Mouse (Mus musculus): Measurements from ENCODE around the gene Zfp729a. TPM values are rescaled to one million over a fixed set of nuclear protein-coding genes. Genes with fewer than 3 reads are reported as not detected.
"Not testable (repeated sequence)": the region's sequence is repeated elsewhere in the genome, so short reads cannot be mapped to it uniquely, and the experiment has no call there.

Zfp729a gene
- 2.1 and 3.2 TPM in 2 replicates for polyA plus RNA-seq (2015; fragmentation: Nextera tagmentation; extraction: Ambion mirVana)

DNA sequence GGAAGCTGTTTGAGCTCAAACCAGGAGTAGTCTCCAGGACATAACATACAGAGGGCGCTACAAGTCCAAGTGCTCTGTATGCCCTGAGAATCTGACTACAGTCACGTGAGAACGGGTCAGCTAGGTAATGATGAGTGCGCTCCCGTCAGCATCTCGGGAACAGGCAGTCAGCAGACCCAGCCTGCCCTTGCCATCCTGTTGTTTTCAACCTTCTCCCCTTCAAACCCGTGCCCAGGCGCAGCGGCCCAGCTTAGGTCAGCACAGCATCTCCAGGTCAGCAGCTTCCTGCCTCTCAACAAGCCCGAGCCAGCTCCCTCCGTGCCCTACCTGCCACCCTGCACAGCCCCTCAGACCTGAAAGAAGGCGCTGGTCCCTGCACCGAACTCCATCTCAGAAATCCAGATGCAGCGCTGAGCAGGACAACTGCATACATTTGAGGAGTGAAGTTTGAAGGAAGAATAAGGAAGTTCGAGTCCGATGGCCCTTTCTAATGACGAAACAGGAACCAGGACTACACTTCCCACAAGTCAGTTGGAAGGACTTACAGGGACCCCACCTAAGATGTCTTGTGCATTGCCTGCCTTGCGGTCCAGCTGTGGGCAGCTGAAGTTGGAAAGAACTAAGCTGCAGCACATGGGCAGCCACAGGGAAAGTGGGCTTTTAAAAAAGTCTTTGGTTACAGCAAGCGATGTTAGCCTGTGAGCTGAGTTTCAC is at the start of gene Zfp729a, which contains the start of gene Gm49345:
Gene Zfp729a (minus strand): TSS at position 498 of the 714 bp plus-strand sequence.
Gene Gm49345 (minus strand): TSS at position 476 of the 714 bp plus-strand sequence.
- peak within 1 kb of the TSS; percentile 70 for H3K27ac ChIP-seq
- H3K36me3 ChIP-seq: no peaks in the 10 kb centered on the region
- under 1% methylated on average over 19 of the region's 19 CpGs for WGBS
- no peaks in the 10 kb centered on the region for H3K4me1 ChIP-seq
- H3K9me3 ChIP-seq: no peaks in the 10 kb centered on the region
- ATAC-seq (ENCODE audit: insufficient number of reproducible peaks, low FRiP score, low TSS enrichment, low read depth): peak; percentile 96
- H3K4me3 ChIP-seq: peak within 1 kb of the TSS; percentile 84
- peak within 1 kb of the TSS; percentile 71 for H3K9ac ChIP-seq
- H3K4me2 ChIP-seq: peak within 1 kb of the TSS; percentile 54
- no peaks in the 10 kb centered on the region for H3K27me3 ChIP-seq

DNA sequence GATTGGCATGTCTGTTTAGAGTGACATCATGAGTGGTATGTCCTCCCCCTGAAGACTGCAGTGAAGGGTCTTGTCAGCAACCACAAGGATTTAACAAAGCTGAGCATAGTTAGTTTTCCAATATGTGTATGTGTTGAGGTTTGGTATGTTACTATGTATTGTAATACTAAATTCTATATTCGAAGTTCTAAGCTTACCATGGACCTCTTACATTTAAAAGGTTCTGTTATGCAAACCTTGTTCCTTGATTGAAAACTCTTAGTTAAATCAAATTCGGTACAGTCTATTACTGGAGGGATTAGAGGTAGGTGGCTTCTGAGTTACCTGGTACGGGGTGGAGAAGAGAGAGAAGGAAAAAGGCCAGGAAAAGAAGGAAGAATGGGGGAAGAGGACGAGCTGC is 49.4 kb upstream of the Zfp729a start, which contains the start of gene Zfp738:
Gene Zfp738 (minus strand): TSS at position 101 of the 400 bp plus-strand sequence.
- 82% methylated on average over 4 of the region's 4 CpGs for WGBS
- H3K4me1 ChIP-seq: no peaks in the 10 kb centered on the region; the same call in 1 of the 2 replicates
- no peaks in the 10 kb centered on the region for H3K9me3 ChIP-seq
- no peak within 1 kb of the TSS for H3K27ac ChIP-seq
- no peaks in the 10 kb centered on the region for H3K36me3 ChIP-seq
- H3K9ac ChIP-seq: no peak within 1 kb of the TSS
- no peak for ATAC-seq (ENCODE audit: insufficient number of reproducible peaks, low FRiP score, low TSS enrichment, low read depth)
- no peak within 1 kb of the TSS for H3K4me2 ChIP-seq
- no peak within 1 kb of the TSS for H3K4me3 ChIP-seq
- H3K27me3 ChIP-seq: no peaks in the 10 kb centered on the region

GRCm38 (mm10) chr13:67683841-67684240 is 46.2 kb upstream of the Zfp729a start:
- 76% methylated on average over 2 of the region's 2 CpGs for WGBS

GRCm38 (mm10) chr13:67682959-67683735 is 45.6 kb upstream of the Zfp729a start:
- 13% methylated on average over 16 of the region's 16 CpGs for WGBS
- H3K4me2 ChIP-seq: peak overlapping the region; percentile 64
- H3K27ac ChIP-seq: peak overlapping the region; percentile 50; the same call in 1 of the 2 replicates
- not testable (repeated sequence) for H3K4me1 ChIP-seq, H3K27me3 ChIP-seq, H3K36me3 ChIP-seq, H3K9me3 ChIP-seq
- peak; percentile 97 for ATAC-seq (ENCODE audit: insufficient number of reproducible peaks, low FRiP score, low TSS enrichment, low read depth)
- H3K4me3 ChIP-seq: peak overlapping the region; percentile 67
- peak overlapping the region; percentile 68 for H3K9ac ChIP-seq

More at GRCm38 (mm10) chr13:67683841-67684240, 46.2 kb upstream of the Zfp729a start:
- not testable (repeated sequence) for H3K4me1 ChIP-seq; H3K9me3 ChIP-seq; H3K9ac ChIP-seq; ATAC-seq (ENCODE audit: insufficient number of reproducible peaks, low FRiP score, low TSS enrichment, low read depth); H3K36me3 ChIP-seq; H3K27ac ChIP-seq; H3K27me3 ChIP-seq
- Histone ChIP-seq H3K4me2 (peak overlapping the region; percentile 64), H3K4me3 (peak overlapping the region; percentile 67)

GRCm38 (mm10) chr13:67674902-67675301 is 37.3 kb upstream of the Zfp729a start:
- Histone ChIP-seq H3K27me3 (no peaks in the 10 kb centered on the region), H3K36me3 (peaks cover 5% of the 10 kb centered on the region), H3K4me2 (no peak overlapping the region), H3K9me3 (no peaks in the 10 kb centered on the region), H3K4me1 (no peaks in the 10 kb centered on the region), H3K27ac (no peak overlapping the region), H3K4me3 (no peak overlapping the region), H3K9ac (no peak overlapping the region)
- 91% methylated on average over 2 of the region's 2 CpGs for WGBS
- no peak for ATAC-seq (ENCODE audit: insufficient number of reproducible peaks, low FRiP score, low TSS enrichment, low read depth)

DNA sequence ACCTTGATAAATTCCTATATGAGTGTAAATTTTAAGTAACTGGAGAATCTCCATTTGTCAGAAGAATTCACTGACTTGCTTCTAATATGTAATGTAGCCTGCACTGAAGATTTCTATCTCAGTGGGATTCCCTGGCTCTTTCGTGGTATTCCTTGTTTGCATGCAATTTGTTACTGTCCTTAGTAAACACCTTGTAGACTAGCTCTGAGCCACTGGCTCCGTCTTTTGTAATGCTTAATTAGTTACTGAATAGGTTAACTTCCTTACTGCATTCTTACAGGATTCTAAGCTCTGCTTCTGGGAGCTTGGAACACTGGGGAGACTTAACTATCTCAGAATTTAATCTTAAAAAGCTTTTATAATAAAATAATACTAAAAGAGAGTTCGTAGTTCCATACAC is 14.9 kb upstream of the Zfp729a start:
- Histone ChIP-seq H3K27me3 (no peaks in the 10 kb centered on the region), H3K36me3 (no peaks in the 10 kb centered on the region), H3K4me2 (no peak overlapping the region), H3K4me1 (no peaks in the 10 kb centered on the region), H3K9me3 (no peaks in the 10 kb centered on the region), H3K27ac (no peak overlapping the region), H3K9ac (no peak overlapping the region), H3K4me3 (no peak overlapping the region)
- 55% methylated on average over 3 of the region's 3 CpGs for WGBS
- ATAC-seq (ENCODE audit: insufficient number of reproducible peaks, low FRiP score, low TSS enrichment, low read depth): no peak

GRCm38 (mm10) chr13:67610108-67610507 is 27.5 kb downstream of the Zfp729a start:
- H3K4me3 ChIP-seq: no peak overlapping the region; the same call in 1 of the 2 replicates
- WGBS: 85% methylated on average over 4 of the region's 4 CpGs

GRCm38 (mm10) chr13:67609066-67609876 is 28.3 kb downstream of the Zfp729a start, which contains the start of gene Zfp729b:
Gene Zfp729b, minus strand, starts transcription at chr13:67609707.
- WGBS: 3% methylated on average over 20 of the region's 20 CpGs
- Histone ChIP-seq H3K9ac (peak within 1 kb of the TSS; percentile 51), H3K4me3 (peak within 1 kb of the TSS; percentile 63), H3K4me2 (peak within 1 kb of the TSS; percentile 60), H3K4me1 (peaks cover 3% of the 10 kb centered on the region), H3K36me3 (no peaks in the 10 kb centered on the region), H3K9me3 (no peaks in the 10 kb centered on the region), H3K27ac (peak within 1 kb of the TSS; percentile 77), H3K27me3 (no peaks in the 10 kb centered on the region)
- peak; percentile 93 for ATAC-seq (ENCODE audit: insufficient number of reproducible peaks, low FRiP score, low TSS enrichment, low read depth)

More at GRCm38 (mm10) chr13:67610108-67610507, 27.5 kb downstream of the Zfp729a start:
- H3K9ac ChIP-seq: no peak overlapping the region
- H3K36me3 ChIP-seq: no peaks in the 10 kb centered on the region
- no peaks in the 10 kb centered on the region for H3K9me3 ChIP-seq
- ATAC-seq (ENCODE audit: insufficient number of reproducible peaks, low FRiP score, low TSS enrichment, low read depth): no peak
- H3K4me2 ChIP-seq: no peak overlapping the region
- no peaks in the 10 kb centered on the region for H3K27me3 ChIP-seq
- H3K27ac ChIP-seq: no peak overlapping the region
- peaks cover 3% of the 10 kb centered on the region for H3K4me1 ChIP-seq

DNA sequence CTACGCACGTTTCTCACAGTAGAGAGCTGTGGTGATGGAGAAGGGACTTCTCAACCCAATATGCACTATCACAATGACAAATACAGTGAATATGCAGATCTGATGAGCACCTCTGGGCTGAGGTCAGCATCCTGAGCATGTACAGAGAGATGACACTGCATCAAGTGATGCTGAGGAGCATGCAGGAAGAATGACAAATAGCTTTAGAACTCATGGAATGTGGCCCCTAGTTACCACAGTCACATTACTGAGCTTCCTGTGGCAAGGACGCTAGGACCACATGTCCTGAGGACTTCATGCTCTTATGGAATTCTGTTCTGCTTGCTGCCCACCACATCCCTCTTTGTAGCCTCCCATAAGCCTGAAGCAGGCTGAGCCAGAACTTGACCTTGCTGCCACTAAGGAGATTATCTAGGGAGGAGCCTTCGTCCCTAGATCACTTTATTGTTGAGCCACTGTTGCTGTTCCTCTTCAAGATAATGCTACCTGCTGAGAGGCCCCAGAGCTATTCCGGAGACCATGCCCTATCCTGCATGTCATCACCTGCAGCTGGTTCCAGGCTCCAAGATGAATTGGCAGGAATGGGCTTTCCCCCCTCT is 64.9 kb downstream of the Zfp729a start:
- H3K9ac ChIP-seq: no peak overlapping the region
- H3K4me3 ChIP-seq: no peak overlapping the region
- no peaks in the 10 kb centered on the region for H3K27me3 ChIP-seq
- H3K9me3 ChIP-seq: no peaks in the 10 kb centered on the region
- no peak for ATAC-seq (ENCODE audit: insufficient number of reproducible peaks, low FRiP score, low TSS enrichment, low read depth)
- WGBS: 72% methylated on average over 5 of the region's 5 CpGs
- H3K27ac ChIP-seq: no peak overlapping the region
- H3K36me3 ChIP-seq: no peaks in the 10 kb centered on the region
- H3K4me1 ChIP-seq: no peaks in the 10 kb centered on the region
- no peak overlapping the region for H3K4me2 ChIP-seq

All from limb, embryonic 15.5 days (tissue).